Mouse (Mus musculus) brain, adult 2 months (tissue): ENCODE measurements at regions not wholly inside any gene's neighbourhood (a gene's known extent, or its start where the extent isn't known, plus 50 kb on each side); places are given as distances from the start of the nearest gene placed in this dataset.
"Not testable (repeated sequence)": the region's sequence is repeated elsewhere in the genome, so short reads cannot be mapped to it uniquely, and the experiment has no call there.

Experiments
- DNase-seq: peaks from one replicate; pipeline ENCODE4 v3.0.0; 2011; ENCODE audit warnings: low read depth, low spot score

DNA sequence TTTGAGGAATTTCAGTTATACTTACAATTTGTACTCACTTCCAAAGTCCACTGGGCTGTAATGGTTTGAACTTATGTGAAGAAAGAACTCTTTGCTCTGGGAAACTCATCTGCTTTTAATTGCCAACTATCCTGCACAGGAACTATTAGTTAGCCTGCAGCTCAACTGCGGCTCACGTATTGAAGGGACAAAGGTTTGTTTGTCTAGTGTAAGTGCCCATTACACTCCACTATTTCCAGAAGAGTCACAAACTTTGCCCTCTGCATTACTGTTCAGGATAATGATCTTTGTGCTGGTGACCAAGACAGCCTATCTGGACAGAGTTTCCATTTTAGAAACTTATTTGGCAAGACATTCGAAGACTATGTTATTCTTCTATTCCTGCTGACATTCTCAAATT is 74.5 kb downstream of the Slc10a2 start:
- DNase-seq = no peak

DNA sequence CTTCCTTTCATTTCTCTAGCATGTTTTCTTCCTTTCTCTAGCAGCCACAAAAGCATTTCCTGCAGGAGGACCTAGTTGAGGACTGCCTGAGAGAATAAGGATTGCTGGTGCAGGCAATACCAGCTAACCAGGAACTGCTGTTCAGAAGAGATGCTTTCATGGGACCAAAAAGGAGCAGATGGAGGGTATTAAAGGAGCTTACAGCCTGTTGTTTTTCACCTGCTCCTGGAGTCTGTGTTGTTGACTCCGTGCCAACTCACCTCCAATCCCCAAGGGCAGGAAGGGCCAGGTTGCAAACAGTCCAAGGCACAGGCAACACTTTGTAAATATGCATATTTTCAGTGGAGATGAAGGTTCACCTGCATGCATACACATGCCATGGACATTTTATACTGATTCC is 92.8 kb downstream of the Slc10a2 start:
- peak; percentile 43 for DNase-seq

DNA sequence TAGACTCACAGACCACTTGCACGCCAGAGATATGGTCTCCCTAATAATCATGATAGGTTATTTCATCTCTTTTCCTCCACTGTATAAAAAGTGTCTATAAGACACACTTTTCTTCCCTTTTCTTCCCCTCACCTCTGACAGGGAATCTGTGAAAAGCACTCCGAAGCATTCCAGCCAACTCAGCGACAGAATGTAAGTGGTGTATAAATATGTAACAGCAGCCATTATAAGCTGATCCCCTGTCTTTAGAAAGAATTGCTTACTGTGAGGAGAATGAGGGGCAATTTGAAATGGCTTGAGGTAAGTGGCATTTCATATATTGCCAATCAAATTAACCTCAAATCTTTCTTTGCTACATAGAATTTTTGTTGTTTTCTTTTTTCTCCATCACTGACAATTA is 93.4 kb downstream of the Slc10a2 start:
- no peak for DNase-seq

DNA sequence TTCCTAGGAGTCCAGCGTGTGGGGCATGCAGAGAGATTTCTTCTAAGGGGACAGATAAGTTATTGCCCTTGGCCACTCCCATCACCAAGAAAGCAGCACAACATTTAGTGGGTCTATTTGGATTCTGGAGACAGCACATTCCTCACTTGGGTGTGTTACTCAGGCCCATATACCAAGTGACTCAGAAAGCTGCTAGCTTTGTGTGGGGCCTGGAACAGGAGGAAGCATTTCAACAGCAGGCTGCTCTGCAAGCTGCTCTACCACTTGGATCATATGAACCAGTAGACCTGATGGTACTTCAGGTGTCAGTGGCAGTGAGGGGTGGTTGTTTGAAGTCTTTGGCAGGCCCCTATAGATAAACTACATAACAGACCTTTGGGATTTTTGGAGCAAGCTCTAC is 101.8 kb downstream of the Slc10a2 start:
- DNase-seq = not testable (repeated sequence)
